Mouse (Mus musculus): ENCODE measurements at regions not wholly inside any gene's neighbourhood (a gene's known extent, or its start where the extent isn't known, plus 50 kb on each side); places are given as distances from the start of the nearest gene placed in this dataset.

GRCm38 (mm10) chr12:16374331-16374996 is 236.3 kb downstream of the Lpin1 start:
- H3K27ac ChIP-seq (ENCODE audit: control insufficient read depth, low read depth, low read length): no peak overlapping the region
- no peaks in the 10 kb centered on the region for H3K79me2 ChIP-seq (ENCODE audit: control insufficient read depth, insufficient read depth, low read length, poor library complexity)
- H3K9me3 ChIP-seq (replicated peaks; ENCODE audit: insufficient read depth, low read length): no peaks in the 10 kb centered on the region
- no peaks in the 10 kb centered on the region for H3K4me1 ChIP-seq (ENCODE audit: control insufficient read depth in 1 of 2, insufficient read depth in 2 of 2, low read length in 2 of 2)
- no peaks in the 10 kb centered on the region for H3K27me3 ChIP-seq (ENCODE audit: control insufficient read depth in 1 of 2, insufficient read depth in 2 of 2, low read length in 2 of 2)
- TF ChIP-seq ZNF384 (IDR thresholded peaks at IDR 0.05; ENCODE audit: low read depth, low read length) (no peak), USF1 (IDR thresholded peaks at IDR 0.05; ENCODE audit: low read depth, low read length) (no peak), KAT2A (conservative IDR thresholded peaks at IDR 0.05; ENCODE audit: low read depth, low read length) (no peak), JUND (IDR thresholded peaks at IDR 0.05; ENCODE audit: low read depth, low read length) (no peak), MAFK (IDR thresholded peaks at IDR 0.05; ENCODE audit: borderline replicate concordance, low read depth, low read length) (no peak), GABPA (IDR thresholded peaks at IDR 0.05; ENCODE audit: low read depth, low read length) (no peak), RCOR1 (IDR thresholded peaks at IDR 0.05; ENCODE audit: low read depth, low read length) (no peak), TCF12 (IDR thresholded peaks at IDR 0.05; ENCODE audit: low read depth, low read length) (no peak), NRF1 (IDR thresholded peaks at IDR 0.05; ENCODE audit: insufficient read depth, low read depth, low read length, poor library complexity, severe bottlenecking) (no peak), MYC (IDR thresholded peaks at IDR 0.05; ENCODE audit: low read depth, low read length) (no peak), POLR2AphosphoS5 (IDR thresholded peaks at IDR 0.05; ENCODE audit: borderline replicate concordance, low read depth, low read length) (no peak), USF2 (IDR thresholded peaks at IDR 0.05; ENCODE audit: borderline replicate concordance in 1 of 2, insufficient read depth in 1 of 2, low read depth in 1 of 2, low read length in 2 of 2) (no peak), TBP (IDR thresholded peaks at IDR 0.05; ENCODE audit: low read depth, low read length) (no peak), HCFC1 (IDR thresholded peaks at IDR 0.05; ENCODE audit: low read depth, low read length) (no peak), RAD21 (IDR thresholded peaks at IDR 0.05; ENCODE audit: low read depth, low read length) (no peak), ELF1 (IDR thresholded peaks at IDR 0.05; ENCODE audit: low read depth, low read length) (no peak), CTCF (IDR thresholded peaks at IDR 0.05 in 2 of 3, conservative IDR thresholded peaks at IDR 0.05 in 1 of 3; ENCODE audit: control insufficient read depth in 1 of 3, insufficient read depth in 1 of 3, low read depth in 2 of 3, low read length in 3 of 3, poor library complexity in 1 of 3, severe bottlenecking in 1 of 3) (no peak), CHD2 (IDR thresholded peaks at IDR 0.05; ENCODE audit: low read length) (no peak), ZMIZ1 (IDR thresholded peaks at IDR 0.05; ENCODE audit: low read depth, low read length) (no peak), TAL1 (IDR thresholded peaks at IDR 0.05; ENCODE audit: low read length) (no peak)
- H3K9ac ChIP-seq (ENCODE audit: control insufficient read depth, low read depth, low read length, poor library complexity, severe bottlenecking): no peak overlapping the region
- H3K36me3 ChIP-seq (ENCODE audit: control insufficient read depth in 1 of 2, insufficient read depth in 2 of 2, low read length in 2 of 2): no peaks in the 10 kb centered on the region
- no peak for DNase-seq (ENCODE audit: low read depth, low spot score)
- no peak overlapping the region for H3K4me3 ChIP-seq (ENCODE audit: control insufficient read depth in 1 of 2, insufficient read depth in 1 of 2, low read depth in 2 of 2, low read length in 2 of 2)

GRCm38 (mm10) chr12:16370061-16370460 is 240.7 kb downstream of the Lpin1 start:
- H3K27ac ChIP-seq (ENCODE audit: control insufficient read depth, low read depth, low read length): no peak overlapping the region
- H3K4me3 ChIP-seq (ENCODE audit: control insufficient read depth in 1 of 2, insufficient read depth in 1 of 2, low read depth in 2 of 2, low read length in 2 of 2): no peak overlapping the region
- no peaks in the 10 kb centered on the region for H3K79me2 ChIP-seq (ENCODE audit: control insufficient read depth, insufficient read depth, low read length, poor library complexity)
- DNase-seq (ENCODE audit: low read depth, low spot score): no peak
- H3K4me1 ChIP-seq (ENCODE audit: control insufficient read depth in 1 of 2, insufficient read depth in 2 of 2, low read length in 2 of 2): no peaks in the 10 kb centered on the region
- H3K36me3 ChIP-seq (ENCODE audit: control insufficient read depth in 1 of 2, insufficient read depth in 2 of 2, low read length in 2 of 2): no peaks in the 10 kb centered on the region
- no peak overlapping the region for H3K9ac ChIP-seq (ENCODE audit: control insufficient read depth, low read depth, low read length, poor library complexity, severe bottlenecking)
- no peaks in the 10 kb centered on the region for H3K27me3 ChIP-seq (ENCODE audit: control insufficient read depth in 1 of 2, insufficient read depth in 2 of 2, low read length in 2 of 2)
- no peaks in the 10 kb centered on the region for H3K9me3 ChIP-seq (replicated peaks; ENCODE audit: insufficient read depth, low read length)
- no peak for TF ChIP-seq MYC (IDR thresholded peaks at IDR 0.05; ENCODE audit: low read depth, low read length)
- TF ChIP-seq CTCF (IDR thresholded peaks at IDR 0.05 in 2 of 3, conservative IDR thresholded peaks at IDR 0.05 in 1 of 3; ENCODE audit: control insufficient read depth in 1 of 3, insufficient read depth in 1 of 3, low read depth in 2 of 3, low read length in 3 of 3, poor library complexity in 1 of 3, severe bottlenecking in 1 of 3): no peak
- no peak for TF ChIP-seq POLR2AphosphoS2 (IDR thresholded peaks at IDR 0.05; ENCODE audit: low read length)
- TF ChIP-seq USF2 (IDR thresholded peaks at IDR 0.05; ENCODE audit: borderline replicate concordance in 1 of 2, insufficient read depth in 1 of 2, low read depth in 1 of 2, low read length in 2 of 2): no peak
- no peak for TF ChIP-seq TAL1 (IDR thresholded peaks at IDR 0.05; ENCODE audit: low read length)
- no peak for TF ChIP-seq SMC3 (IDR thresholded peaks at IDR 0.05; ENCODE audit: low read depth, low read length)
- no peak for TF ChIP-seq E2F4 (IDR thresholded peaks at IDR 0.05; ENCODE audit: borderline replicate concordance, low read depth, low read length)
- TF ChIP-seq HCFC1 (IDR thresholded peaks at IDR 0.05; ENCODE audit: low read depth, low read length): no peak
- no peak for TF ChIP-seq USF1 (IDR thresholded peaks at IDR 0.05; ENCODE audit: low read depth, low read length)
- TF ChIP-seq ZMIZ1 (IDR thresholded peaks at IDR 0.05; ENCODE audit: low read depth, low read length): no peak
- no peak for TF ChIP-seq GABPA (IDR thresholded peaks at IDR 0.05; ENCODE audit: low read depth, low read length)
- no peak for TF ChIP-seq EP300 (IDR thresholded peaks at IDR 0.05; ENCODE audit: low read depth in 1 of 2, low read length in 2 of 2)
- TF ChIP-seq TBP (IDR thresholded peaks at IDR 0.05; ENCODE audit: low read depth, low read length): no peak
- no peak for TF ChIP-seq POLR2A (IDR thresholded peaks at IDR 0.05; ENCODE audit: control insufficient read depth in 1 of 2, insufficient read depth in 1 of 2, low read depth in 1 of 2, low read length in 2 of 2, poor library complexity in 1 of 2)
- no peak for TF ChIP-seq MAFK (IDR thresholded peaks at IDR 0.05; ENCODE audit: borderline replicate concordance, low read depth, low read length)
- no peak for TF ChIP-seq ELF1 (IDR thresholded peaks at IDR 0.05; ENCODE audit: low read depth, low read length)
- TF ChIP-seq KAT2A (conservative IDR thresholded peaks at IDR 0.05; ENCODE audit: low read depth, low read length): no peak
- TF ChIP-seq MAZ (IDR thresholded peaks at IDR 0.05; ENCODE audit: low read depth, low read length): no peak
- TF ChIP-seq NELFE (IDR thresholded peaks at IDR 0.05; ENCODE audit: low read depth, low read length): no peak

All from MEL (cell line).